In the genomic region with DNA sequence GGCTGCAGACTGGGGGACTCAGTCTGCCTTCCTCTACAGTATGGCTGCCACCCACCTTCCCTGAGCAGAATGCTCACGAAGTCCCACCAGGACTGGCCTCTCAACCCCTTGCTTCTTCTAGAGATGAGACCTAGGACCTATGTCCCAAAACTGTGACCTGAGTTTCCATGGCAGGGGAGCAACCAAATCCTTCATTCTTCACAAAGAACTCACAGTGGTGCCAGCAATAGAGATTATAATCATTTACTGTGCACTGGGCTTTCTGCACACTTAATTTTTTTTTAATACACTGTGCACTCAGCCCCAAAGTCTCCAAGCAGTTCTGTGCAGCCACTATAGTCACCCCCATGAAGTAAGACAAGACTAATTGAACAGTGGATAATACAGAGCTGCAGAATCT, we compare ENCODE assay signal across 16 mouse cellular contexts.
DNase-seq lines count a peak whose midpoint lies in the region; ATAC-seq lines count a peak whose summit lies in the region.
"Had no signal": no experiment of that assay in that cellular context is flagged by ENCODE, and none has a peak within 500 bp of the region (broad histone marks: within the 10 kb centered on the region; RNA-seq: fewer than 3 reads in every experiment).

No protein-coding gene starts in this region.

- DNase-seq in forebrain, embryonic 10.5 days (ENCODE audit: extremely low spot score, low spot score): no peak
- no peak for DNase-seq in embryonic facial prominence, embryonic 10.5 days (ENCODE audit: low spot score)
- DNase-seq in hindbrain, embryonic 14.5 days (ENCODE audit: low spot score): no peak
- peak; percentile 91 for DNase-seq in midbrain, embryonic 11.5 days (ENCODE audit: low spot score, missing footprints)
- no peak for DNase-seq in right cerebral cortex, postnatal 14 days
- no peak for DNase-seq in embryo, embryonic 9.5 days (ENCODE audit: extremely low spot score)
- DNase-seq in urinary bladder, adult 2 months (ENCODE audit: low spot score): no peak
- DNase-seq: adrenal gland, postnatal 25 days; cerebellum, adult 8-10 months; kidney, adult 2 months; kidney, postnatal 36 days; lung, adult 2 months; right cerebral cortex, postnatal 4 days had no signal

- peaks cover 95% of the 10 kb centered on the region for H3K27me3 ChIP-seq in forebrain, embryonic 10.5 days (ENCODE audit: poor library complexity, severe bottlenecking)
- H3K27me3 ChIP-seq in forebrain, embryonic 16.5 days (replicated peaks; ENCODE audit: control insufficient read depth, insufficient read depth, low read length): no peaks in the 10 kb centered on the region
- peaks cover 52% of the 10 kb centered on the region for H3K27me3 ChIP-seq in embryonic facial prominence, embryonic 10.5 days (replicated peaks; ENCODE audit: low read depth, poor library complexity, severe bottlenecking)
- no peaks in the 10 kb centered on the region for H3K27me3 ChIP-seq in hindbrain, embryonic 14.5 days (ENCODE audit: control insufficient read depth, insufficient read depth, low read length)
- H3K27me3 ChIP-seq in midbrain, embryonic 11.5 days (ENCODE audit: control insufficient read depth, insufficient read depth, low read length): peaks cover 31% of the 10 kb centered on the region; the same call in 1 of the 2 replicates
- H3K27me3 ChIP-seq: heart, embryonic 15.5 days had no signal

- H3K4me3 ChIP-seq in forebrain, embryonic 10.5 days: no peak overlapping the region
- no peak overlapping the region for H3K4me3 ChIP-seq in forebrain, embryonic 16.5 days (replicated peaks; ENCODE audit: low read length)
- no peak overlapping the region for H3K4me3 ChIP-seq in embryonic facial prominence, embryonic 10.5 days
- no peak overlapping the region for H3K4me3 ChIP-seq in hindbrain, embryonic 14.5 days (replicated peaks; ENCODE audit: low read length)
- no peak overlapping the region for H3K4me3 ChIP-seq in midbrain, embryonic 11.5 days (ENCODE audit: low read depth, low read length)
- H3K4me3 ChIP-seq: heart, embryonic 15.5 days; myocyte had no signal

- peak overlapping the region; percentile 62 for H3K27ac ChIP-seq in forebrain, embryonic 10.5 days
- no peak overlapping the region for H3K27ac ChIP-seq in forebrain, embryonic 16.5 days (ENCODE audit: low read length)
- H3K27ac ChIP-seq in embryonic facial prominence, embryonic 10.5 days (replicated peaks): peak overlapping the region; percentile 7; the same call in 1 of the 2 replicates
- H3K27ac ChIP-seq in hindbrain, embryonic 14.5 days: no peak overlapping the region
- peak overlapping the region; percentile 38 for H3K27ac ChIP-seq in midbrain, embryonic 11.5 days (ENCODE audit: low read depth, low read length)
- H3K27ac ChIP-seq: heart, embryonic 15.5 days had no signal

- 23% methylated on average over 1 of the region's 1 CpGs for WGBS in forebrain, embryonic 10.5 days
- WGBS in forebrain, embryonic 16.5 days: 8% methylated on average over 1 of the region's 1 CpGs
- WGBS in embryonic facial prominence, embryonic 10.5 days: 56% methylated on average over 1 of the region's 1 CpGs
- WGBS in hindbrain, embryonic 14.5 days: 22% methylated on average over 1 of the region's 1 CpGs
- 24% methylated on average over 1 of the region's 1 CpGs for WGBS in midbrain, embryonic 11.5 days

- peaks cover 53% of the 10 kb centered on the region for H3K4me1 ChIP-seq in forebrain, embryonic 10.5 days
- H3K4me1 ChIP-seq in forebrain, embryonic 16.5 days (replicated peaks; ENCODE audit: control insufficient read depth, insufficient read depth, low read length): peaks cover 12% of the 10 kb centered on the region
- peaks cover 14% of the 10 kb centered on the region for H3K4me1 ChIP-seq in embryonic facial prominence, embryonic 10.5 days
- H3K4me1 ChIP-seq in hindbrain, embryonic 14.5 days (replicated peaks; ENCODE audit: control insufficient read depth, insufficient read depth, low read length): peaks cover 46% of the 10 kb centered on the region
- H3K4me1 ChIP-seq in midbrain, embryonic 11.5 days (ENCODE audit: control insufficient read depth, insufficient read depth, low read length): peaks cover 29% of the 10 kb centered on the region

- no peaks in the 10 kb centered on the region for H3K36me3 ChIP-seq in forebrain, embryonic 10.5 days (replicated peaks)
- no peaks in the 10 kb centered on the region for H3K36me3 ChIP-seq in forebrain, embryonic 16.5 days (ENCODE audit: control insufficient read depth, insufficient read depth)
- no peaks in the 10 kb centered on the region for H3K36me3 ChIP-seq in embryonic facial prominence, embryonic 10.5 days (replicated peaks)
- H3K36me3 ChIP-seq in hindbrain, embryonic 14.5 days (replicated peaks; ENCODE audit: control insufficient read depth, insufficient read depth): no peaks in the 10 kb centered on the region
- H3K36me3 ChIP-seq in midbrain, embryonic 11.5 days (ENCODE audit: control insufficient read depth, insufficient read depth, low read length): no peaks in the 10 kb centered on the region
- H3K36me3 ChIP-seq: heart, embryonic 15.5 days had no signal

- H3K9ac ChIP-seq in forebrain, embryonic 16.5 days (replicated peaks; ENCODE audit: low read depth, low read length): no peak overlapping the region
- H3K9ac ChIP-seq in hindbrain, embryonic 14.5 days: no peak overlapping the region
- H3K9ac ChIP-seq in midbrain, embryonic 11.5 days (ENCODE audit: low read length): no peak overlapping the region
- H3K9ac ChIP-seq: heart, embryonic 15.5 days had no signal

- ATAC-seq in forebrain, embryonic 16.5 days: no peak
- ATAC-seq in hindbrain, embryonic 14.5 days (ENCODE audit: low FRiP score): peak; percentile 1; the same call in 1 of the 2 replicates
- peak; percentile 25; the same call in 1 of the 2 replicates for ATAC-seq in midbrain, embryonic 11.5 days (ENCODE audit: low FRiP score)

- H3K9me3 ChIP-seq in forebrain, embryonic 10.5 days: no peaks in the 10 kb centered on the region
- H3K9me3 ChIP-seq in forebrain, embryonic 16.5 days (ENCODE audit: control insufficient read depth, low read length): no peaks in the 10 kb centered on the region
- no peaks in the 10 kb centered on the region for H3K9me3 ChIP-seq in embryonic facial prominence, embryonic 10.5 days
- H3K9me3 ChIP-seq in hindbrain, embryonic 14.5 days (ENCODE audit: control insufficient read depth, low read length): no peaks in the 10 kb centered on the region
- no peaks in the 10 kb centered on the region for H3K9me3 ChIP-seq in midbrain, embryonic 11.5 days (ENCODE audit: control insufficient read depth, low read length)
- H3K9me3 ChIP-seq: heart, embryonic 15.5 days had no signal

- H3K4me2 ChIP-seq in forebrain, embryonic 16.5 days (ENCODE audit: low read length): no peak overlapping the region
- no peak overlapping the region for H3K4me2 ChIP-seq in hindbrain, embryonic 14.5 days (replicated peaks)
- H3K4me2 ChIP-seq in midbrain, embryonic 11.5 days: no peak overlapping the region
- H3K4me2 ChIP-seq: heart, embryonic 15.5 days had no signal

Comparison
In these comparisons a context has a peak if more than half of its experiments do, and no peak if none do; other contexts are left out.
1. H3K27ac ChIP-seq: peak in forebrain, embryonic 10.5 days (single experiment), embryonic facial prominence, embryonic 10.5 days (single experiment) and midbrain, embryonic 11.5 days (single experiment); none in forebrain, embryonic 16.5 days (single experiment) and hindbrain, embryonic 14.5 days (single experiment).